Mouse (Mus musculus) midbrain, embryonic 16.5 days (tissue): Measurements from ENCODE around the gene Galntl6. TPM values are rescaled to one million over a fixed set of nuclear protein-coding genes. Genes with fewer than 3 reads are reported as not detected.
A peak's percentile ranks its signal among the peaks of the same experiment; 100 is the strongest.

Experiments
- ATAC-seq: fragments of 200-750 bp; cut with Nextera tagmentation; 2 replicates; pipeline ENCODE4 v1.8.0; 2017; ENCODE audit warnings: moderate TSS enrichment
- H3K27ac ChIP-seq: fragments of 300-500 bp; sonication (generic); 2 replicates; pipeline ENCODE4 v1.5.1; 2014; ENCODE audit warnings: mild to moderate bottlenecking, low read length, mixed read lengths
- H3K27me3 ChIP-seq: fragments of 300-500 bp; sonication (generic); 2 replicates; pipeline ENCODE4 v1.6.1; 2014; ENCODE audit warnings: low read depth, low read length, mixed read lengths; ENCODE audit not compliant: control insufficient read depth, insufficient read depth
- H3K36me3 ChIP-seq: fragments of 300-500 bp; sonication (generic); 2 replicates; pipeline ENCODE4 v1.6.1; 2014; ENCODE audit warnings: mild to moderate bottlenecking, low read length, moderate library complexity, mixed read lengths; ENCODE audit not compliant: control insufficient read depth, insufficient read depth
- H3K4me1 ChIP-seq: fragments of 300-500 bp; sonication (generic); 2 replicates; pipeline ENCODE4 v1.6.1; 2014; ENCODE audit warnings: mild to moderate bottlenecking, low read length, mixed read lengths; ENCODE audit not compliant: control insufficient read depth, insufficient read depth
- H3K4me2 ChIP-seq: fragments of 300-500 bp; sonication (generic); 2 replicates; pipeline ENCODE4 v1.6.1; 2014; ENCODE audit warnings: mild to moderate bottlenecking, low read length, mixed read lengths
- H3K4me3 ChIP-seq: fragments of 300-500 bp; sonication (generic); 2 replicates; pipeline ENCODE4 v1.5.1; 2014; ENCODE audit warnings: low read depth, mild to moderate bottlenecking, low read length, moderate library complexity, mixed read lengths
- H3K9ac ChIP-seq: fragments of 300-500 bp; sonication (generic); 2 replicates; pipeline ENCODE4 v1.6.1; 2014; ENCODE audit warnings: low read depth, low read length, mixed read lengths
- H3K9me3 ChIP-seq: fragments of 300-500 bp; sonication (generic); replicated peaks from 2 replicates; pipeline ENCODE4 v1.6.1; 2014; ENCODE audit warnings: mild to moderate bottlenecking, low read length, mixed read lengths; ENCODE audit not compliant: control insufficient read depth, poor library complexity, severe bottlenecking
- WGBS: fragments of 180-500 bp; shearing (Covaris S2); extraction: QIAGEN DNeasy Blood & Tissue Kit; methylation state at CpG from one replicate; pipeline ENCODE4 v1.1.7; 2014; 5-methylcytosine and 5-hydroxymethylcytosine counted together
- polyA plus RNA-seq: library from polyadenylated mRNA; unstranded; fragments of >200 nt; fragmentation: Nextera tagmentation; extraction: Ambion mirVana; gene quantifications from 2 replicates; pipeline ENCODE4 v1.2.1, GENCODE M21; 2015

The Galntl6 gene
- polyA plus RNA-seq, 1 experiment from 2014 or later, result 18.4 TPM

DNA sequence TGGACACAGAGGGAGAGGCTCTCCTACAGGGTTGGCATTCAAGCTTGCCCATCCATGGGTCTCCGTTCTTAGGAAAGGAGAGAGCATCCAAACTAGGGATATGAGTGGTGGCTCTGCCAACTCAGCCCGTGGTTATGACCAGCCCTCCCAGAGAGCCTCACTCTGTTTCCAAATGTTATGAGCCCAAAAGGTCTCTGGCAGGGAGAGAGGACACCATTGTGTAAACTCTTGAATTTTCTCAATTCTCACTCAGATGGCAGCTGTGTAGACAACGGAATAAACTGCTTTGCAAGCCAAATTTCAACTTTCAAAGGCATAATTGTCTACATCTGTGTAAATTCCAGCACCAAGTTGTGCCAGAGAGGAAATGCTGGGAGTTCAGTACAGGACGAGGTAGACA lies 1105.4 kb downstream of the Galntl6 start:
- no peak overlapping the region for H3K9ac ChIP-seq
- ATAC-seq, result no peak
- H3K27ac ChIP-seq, result no peak overlapping the region
- H3K9me3 ChIP-seq, result no peaks in the 10 kb centered on the region
- H3K36me3 ChIP-seq, result no peaks in the 10 kb centered on the region
- no peaks in the 10 kb centered on the region for H3K4me1 ChIP-seq
- H3K4me3 ChIP-seq, result no peak overlapping the region
- H3K27me3 ChIP-seq, result no peaks in the 10 kb centered on the region; the same call in 1 of the 2 replicates
- no peak overlapping the region for H3K4me2 ChIP-seq
- WGBS, result 76% methylated on average over 4 of the region's 4 CpGs

DNA sequence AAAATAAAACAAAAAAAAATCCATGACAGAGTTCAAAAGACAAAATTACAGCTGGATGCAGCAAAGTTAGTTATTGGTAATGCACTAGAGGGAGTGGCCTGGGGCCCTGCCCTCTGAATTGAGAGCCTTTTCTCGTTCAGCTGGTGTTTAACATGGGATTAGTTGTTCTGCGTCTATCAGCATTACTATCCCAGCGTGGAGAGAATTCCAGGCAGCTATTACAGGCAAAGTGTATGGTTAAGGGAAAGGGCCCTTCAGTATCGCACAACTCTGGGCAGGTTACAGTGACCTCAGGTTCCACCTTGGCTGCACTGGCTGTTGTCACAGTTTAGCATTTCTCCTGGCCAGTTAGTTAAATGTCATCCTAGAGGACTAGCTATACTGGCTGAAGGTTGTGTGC lies 1107.3 kb downstream of the Galntl6 start:
- Histone ChIP-seq H3K27ac (no peak overlapping the region), H3K4me3 (no peak overlapping the region), H3K9ac (no peak overlapping the region), H3K4me1 (no peaks in the 10 kb centered on the region), H3K36me3 (no peaks in the 10 kb centered on the region), H3K4me2 (no peak overlapping the region), H3K27me3 (no peaks in the 10 kb centered on the region; the same call in 1 of the 2 replicates), H3K9me3 (no peaks in the 10 kb centered on the region)
- no peak for ATAC-seq
- WGBS, result 62% methylated on average over 4 of the region's 4 CpGs

DNA sequence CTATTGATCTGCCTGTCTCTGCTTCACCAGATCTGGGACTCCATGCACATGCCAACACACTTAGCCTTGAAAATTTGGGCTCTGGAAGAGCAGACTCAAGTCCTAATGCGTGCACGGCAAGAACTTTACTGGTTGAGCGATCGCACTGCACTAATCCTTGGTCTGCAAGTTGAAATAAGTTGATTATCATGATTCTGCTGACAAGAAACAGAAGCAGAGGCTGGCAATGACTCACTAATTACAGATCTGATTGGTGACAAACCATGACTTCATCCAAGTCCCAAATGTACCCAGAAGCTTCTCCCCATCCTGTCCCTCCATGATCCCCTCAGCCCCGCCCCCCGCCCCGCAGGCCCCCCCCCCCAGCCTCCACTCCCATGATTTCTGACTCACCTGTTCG lies 1108.6 kb downstream of the Galntl6 start:
- H3K36me3 ChIP-seq, result no peaks in the 10 kb centered on the region
- H3K27me3 ChIP-seq, result no peaks in the 10 kb centered on the region; the same call in 1 of the 2 replicates
- WGBS, result 70% methylated on average over 5 of the region's 8 CpGs
- H3K4me3 ChIP-seq, result no peak overlapping the region
- no peak for ATAC-seq
- peaks cover 4% of the 10 kb centered on the region; the same call in 1 of the 2 replicates for H3K4me1 ChIP-seq
- no peak overlapping the region for H3K27ac ChIP-seq
- H3K9ac ChIP-seq, result no peak overlapping the region
- no peaks in the 10 kb centered on the region for H3K9me3 ChIP-seq
- H3K4me2 ChIP-seq, result no peak overlapping the region

DNA sequence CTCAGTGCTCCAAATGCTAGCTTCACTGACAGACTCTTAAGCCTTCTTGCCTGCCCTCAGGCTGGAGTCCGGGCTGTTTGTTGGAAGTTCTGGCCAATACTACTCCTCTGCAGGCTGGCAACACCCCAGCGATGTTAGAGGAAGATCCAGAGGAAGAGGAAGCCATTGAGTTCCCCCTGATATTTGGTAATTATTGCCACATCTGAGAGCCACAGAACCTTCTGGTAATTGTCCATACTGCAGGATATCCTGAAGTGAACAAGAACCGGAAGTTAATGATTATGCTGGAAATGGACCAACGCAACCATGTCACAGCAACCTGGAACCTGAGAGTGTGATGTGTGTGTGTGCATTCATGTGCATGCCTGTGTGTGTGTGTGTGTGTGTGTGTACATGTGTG lies 1111.2 kb downstream of the Galntl6 start:
- no peak overlapping the region for H3K4me2 ChIP-seq
- H3K9ac ChIP-seq, result no peak overlapping the region
- H3K9me3 ChIP-seq, result no peaks in the 10 kb centered on the region
- H3K4me3 ChIP-seq, result no peak overlapping the region
- WGBS, result 87% methylated on average over 4 of the region's 4 CpGs
- H3K36me3 ChIP-seq, result no peaks in the 10 kb centered on the region
- H3K4me1 ChIP-seq, result peaks cover 4% of the 10 kb centered on the region; the same call in 1 of the 2 replicates
- no peak overlapping the region for H3K27ac ChIP-seq
- no peak for ATAC-seq
- H3K27me3 ChIP-seq, result peaks cover 2% of the 10 kb centered on the region; the same call in 1 of the 2 replicates

DNA sequence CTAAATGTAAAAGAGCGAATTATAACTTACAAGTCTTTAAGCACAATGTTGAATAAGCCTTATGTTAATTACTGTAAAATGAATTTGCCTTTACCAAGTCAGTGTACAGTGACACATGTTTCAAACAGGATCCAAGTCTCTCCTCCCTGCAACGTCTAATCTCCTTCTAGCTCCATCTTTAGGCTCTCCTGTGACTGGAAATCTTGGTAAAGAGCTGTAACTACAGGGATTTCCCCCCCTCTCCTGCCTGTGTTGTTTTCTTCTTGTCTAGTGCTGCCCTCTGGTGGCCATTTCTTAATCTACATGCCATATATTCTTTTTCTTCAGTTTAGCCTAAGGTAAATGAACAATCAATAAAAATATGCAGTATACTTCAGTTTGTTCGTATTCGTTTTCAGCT lies 1112.1 kb downstream of the Galntl6 start:
- Histone ChIP-seq H3K27ac (peak overlapping the region; percentile 75), H3K9ac (no peak overlapping the region), H3K4me2 (peak overlapping the region; percentile 61), H3K9me3 (no peaks in the 10 kb centered on the region), H3K27me3 (peaks cover 6% of the 10 kb centered on the region; the same call in 1 of the 2 replicates), H3K36me3 (no peaks in the 10 kb centered on the region), H3K4me3 (peak overlapping the region; percentile 28), H3K4me1 (peaks cover 4% of the 10 kb centered on the region; the same call in 1 of the 2 replicates)
- peak; percentile 89 for ATAC-seq
- 11% methylated on average over 4 of the region's 4 CpGs for WGBS

DNA sequence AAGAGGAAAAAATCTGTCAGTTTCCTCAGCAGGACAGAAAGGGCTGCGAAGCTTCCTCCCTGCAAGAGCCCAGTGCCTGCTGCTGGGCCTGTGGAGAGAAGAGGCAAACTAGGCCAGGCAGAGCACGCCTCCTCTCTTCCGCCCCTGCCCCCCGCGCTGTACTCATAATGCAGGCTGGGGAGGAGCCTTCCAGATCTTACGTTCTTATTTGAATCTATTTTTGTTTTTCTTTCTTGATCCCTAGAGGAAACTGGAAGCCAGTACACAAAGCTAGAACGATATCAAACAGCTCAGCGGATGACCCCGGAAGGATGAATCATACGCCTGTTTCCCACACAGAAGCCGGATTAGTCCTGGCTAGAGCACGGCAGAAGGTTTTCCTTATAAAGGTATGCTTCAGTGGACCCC lies 1112.6 kb downstream of the Galntl6 start:
- peak overlapping the region; percentile 75 for H3K27ac ChIP-seq
- peak overlapping the region; percentile 28 for H3K4me3 ChIP-seq
- H3K4me2 ChIP-seq, result peak overlapping the region; percentile 61
- H3K9me3 ChIP-seq, result no peaks in the 10 kb centered on the region
- H3K36me3 ChIP-seq, result no peaks in the 10 kb centered on the region
- 2% methylated on average over 12 of the region's 12 CpGs for WGBS
- peak; percentile 90 for ATAC-seq
- H3K4me1 ChIP-seq, result peaks cover 4% of the 10 kb centered on the region; the same call in 1 of the 2 replicates
- peak overlapping the region; percentile 51; the same call in 1 of the 2 replicates for H3K9ac ChIP-seq
- H3K27me3 ChIP-seq, result peaks cover 6% of the 10 kb centered on the region; the same call in 1 of the 2 replicates

DNA sequence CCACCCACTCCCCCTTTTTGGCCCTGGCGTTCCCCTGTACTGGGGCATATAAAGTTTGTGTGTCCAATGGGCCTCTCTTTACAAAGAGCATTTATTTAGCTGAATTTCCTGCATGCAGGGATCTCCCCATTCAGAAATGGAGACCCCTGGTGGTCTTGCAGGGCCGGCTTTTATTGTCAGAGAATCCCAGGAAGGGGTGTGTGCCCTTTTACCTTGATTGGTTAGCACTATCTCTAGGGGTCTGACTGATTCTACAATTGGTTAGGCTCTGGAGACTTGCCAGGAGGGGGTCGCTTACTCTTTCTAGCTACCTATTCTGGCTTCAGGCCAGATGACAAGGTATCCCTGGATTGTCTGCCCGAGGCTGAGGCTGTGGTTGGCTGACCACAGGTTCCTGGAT lies 1119.0 kb downstream of the Galntl6 start:
- no peaks in the 10 kb centered on the region for H3K4me1 ChIP-seq
- H3K27ac ChIP-seq, result no peak overlapping the region
- H3K4me2 ChIP-seq, result no peak overlapping the region
- H3K4me3 ChIP-seq, result no peak overlapping the region
- ATAC-seq, result no peak
- H3K9ac ChIP-seq, result no peak overlapping the region
- H3K27me3 ChIP-seq, result peaks cover 6% of the 10 kb centered on the region; the same call in 1 of the 2 replicates
- H3K36me3 ChIP-seq, result no peaks in the 10 kb centered on the region
- no peaks in the 10 kb centered on the region for H3K9me3 ChIP-seq
- WGBS, result 32% methylated on average over 4 of the region's 4 CpGs

DNA sequence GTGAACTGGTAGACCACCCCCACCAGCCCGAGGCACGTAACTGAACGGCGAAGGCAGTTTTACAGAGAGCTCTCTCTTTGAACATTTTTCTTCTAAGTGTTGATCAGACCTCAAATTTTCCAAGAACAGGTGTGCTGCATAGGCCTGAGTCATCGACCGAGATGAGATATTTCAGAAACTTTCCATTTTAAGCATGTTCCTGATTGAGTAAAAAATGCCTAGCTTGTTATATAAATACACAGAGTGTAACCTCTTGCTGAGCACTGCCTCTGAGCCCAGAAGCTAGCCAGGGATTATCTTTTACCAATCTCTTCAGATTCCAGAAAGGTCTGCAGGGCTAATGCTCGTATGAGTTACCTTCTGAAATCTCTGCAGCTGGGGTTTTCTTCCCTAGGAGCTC lies 1120.2 kb downstream of the Galntl6 start:
- Histone ChIP-seq H3K4me3 (no peak overlapping the region), H3K9me3 (no peaks in the 10 kb centered on the region), H3K27ac (no peak overlapping the region), H3K36me3 (no peaks in the 10 kb centered on the region), H3K27me3 (peaks cover 6% of the 10 kb centered on the region; the same call in 1 of the 2 replicates), H3K4me1 (no peaks in the 10 kb centered on the region), H3K4me2 (no peak overlapping the region), H3K9ac (no peak overlapping the region)
- 74% methylated on average over 7 of the region's 7 CpGs for WGBS
- ATAC-seq, result no peak

DNA sequence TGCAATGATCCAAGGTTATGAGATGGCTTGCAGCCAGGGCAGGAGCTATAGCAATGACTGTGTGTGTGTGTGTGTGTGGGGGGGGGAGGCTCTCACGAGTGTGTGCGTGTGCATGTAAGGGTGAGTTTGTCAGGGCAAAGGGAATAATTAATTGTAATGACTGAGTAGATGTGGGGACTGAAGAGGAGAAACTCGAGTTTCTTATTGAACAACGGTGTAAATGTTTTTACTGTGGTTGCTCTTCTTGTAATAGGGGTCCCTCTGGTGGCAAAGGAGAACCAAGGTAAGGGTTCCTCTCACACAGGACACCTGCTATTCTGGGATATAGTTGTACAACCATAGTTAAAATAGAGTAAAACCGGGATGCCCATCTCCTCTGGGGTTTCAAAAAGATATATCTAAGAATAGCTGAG lies 1121.1 kb downstream of the Galntl6 start:
- ATAC-seq, result peak; percentile 57; the same call in 1 of the 2 replicates
- Histone ChIP-seq H3K36me3 (no peaks in the 10 kb centered on the region), H3K4me1 (no peaks in the 10 kb centered on the region), H3K27me3 (peaks cover 5% of the 10 kb centered on the region; the same call in 1 of the 2 replicates), H3K27ac (no peak overlapping the region), H3K4me2 (no peak overlapping the region), H3K4me3 (no peak overlapping the region), H3K9me3 (no peaks in the 10 kb centered on the region), H3K9ac (no peak overlapping the region)
- WGBS, result 34% methylated on average over 5 of the region's 5 CpGs
